ENCODE assay signal across 15 mouse cellular contexts in genomic region chr9:79028234-79028633, GRCm38 (mm10).
"Had no signal": no experiment of that assay in that cellular context is flagged by ENCODE, and none has a peak within 500 bp of the region (broad histone marks: within the 10 kb centered on the region; RNA-seq: fewer than 3 reads in every experiment).

No protein-coding gene starts in this region.

- DNase-seq: liver, postnatal 0 days; lung, postnatal 10 days; lung, postnatal 4 days; midbrain, embryonic 14.5 days; right cerebral cortex, postnatal 14 days; thymus, adult 2 months; thymus, postnatal 25 days; thymus, postnatal 4 days had no signal

- H3K9me3 ChIP-seq: midbrain, embryonic 10.5 days; midbrain, embryonic 12.5 days; neural tube, embryonic 12.5 days; stomach, embryonic 15.5 days had no signal

- H3K27me3 ChIP-seq: midbrain, embryonic 12.5 days; neural tube, embryonic 12.5 days; stomach, embryonic 15.5 days had no signal

- H3K9ac ChIP-seq: liver, postnatal 0 days; lung, embryonic 14.5 days; midbrain, embryonic 12.5 days; neural tube, embryonic 12.5 days; stomach, embryonic 15.5 days had no signal

- H3K4me2 ChIP-seq: lung, embryonic 14.5 days; midbrain, embryonic 12.5 days; neural tube, embryonic 12.5 days; stomach, embryonic 15.5 days had no signal

- H3K27ac ChIP-seq: midbrain, embryonic 10.5 days; midbrain, embryonic 12.5 days; neural tube, embryonic 12.5 days; stomach, embryonic 15.5 days; stomach, postnatal 0 days had no signal

- H3K36me3 ChIP-seq: midbrain, embryonic 10.5 days; midbrain, embryonic 12.5 days; neural tube, embryonic 12.5 days; stomach, embryonic 15.5 days had no signal

- ATAC-seq: liver, postnatal 0 days; midbrain, embryonic 16.5 days had no signal

- H3K4me1 ChIP-seq: midbrain, embryonic 10.5 days; midbrain, embryonic 12.5 days; neural tube, embryonic 12.5 days; stomach, embryonic 15.5 days had no signal

- H3K4me3 ChIP-seq: midbrain, embryonic 10.5 days; midbrain, embryonic 12.5 days; neural tube, embryonic 12.5 days; stomach, embryonic 15.5 days had no signal
